In genomic region chr5:33954354-33954753, GRCm38 (mm10) we compare ENCODE assay signal across 8 mouse cellular contexts. TPM values are rescaled to one million over a fixed set of nuclear protein-coding genes. Genes with fewer than 3 reads are reported as not detected.
DNase-seq lines count a peak whose midpoint lies in the region; ATAC-seq and TF ChIP-seq lines count a peak whose summit lies in the region.
"Had no signal": no experiment of that assay in that cellular context is flagged by ENCODE, and none has a peak within 500 bp of the region (broad histone marks: within the 10 kb centered on the region; RNA-seq: fewer than 3 reads in every experiment).

No protein-coding gene starts in this region.

- intact Hi-C loops in heart, postnatal 10 days (cut with DNase I) = no loop called here

- 0 out of 2 replicates have a peak, but pooled peaks cover under 1% of the 10 kb centered on the region for H3K27me3 ChIP-seq in G1E (ENCODE audit: insufficient read depth, low read length)
- no peaks in the 10 kb centered on the region for H3K27me3 ChIP-seq in forebrain, embryonic 12.5 days
- H3K27me3 ChIP-seq: lung, embryonic 15.5 days had no signal

- ATAC-seq in G1E (ENCODE audit: extremely low read depth, insufficient number of reproducible peaks, low FRiP score, poor library complexity, severe bottlenecking) = no peak
- ATAC-seq in forebrain, embryonic 12.5 days (ENCODE audit: low FRiP score) = peak; percentile 63; the same call in 1 of the 2 replicates

- peak; percentile 10 for DNase-seq in G1E (ENCODE audit: low spot score)
- DNase-seq in heart, postnatal 10 days = peak; percentile 76 to 87
- peak; percentile 84 for DNase-seq in layer of hippocampus, postnatal 36 days
- DNase-seq in mesoderm, embryonic 11.5 days (ENCODE audit: low read depth, low spot score) = peak; percentile 49
- DNase-seq in right cerebral cortex, postnatal 36 days (ENCODE audit: low spot score in 2 of 2) = peak; percentile 72 to 74

- H3K4me3 ChIP-seq in G1E (ENCODE audit: low read depth, low read length) = no peak overlapping the region
- no peak overlapping the region for H3K4me3 ChIP-seq in bone marrow, adult 2 months (replicated peaks; ENCODE audit: control insufficient read depth, low read depth, low read length)
- H3K4me3 ChIP-seq in forebrain, embryonic 12.5 days (replicated peaks) = no peak overlapping the region
- H3K4me3 ChIP-seq: lung, embryonic 15.5 days had no signal

- 47% methylated on average over 10 of the region's 10 CpGs for WGBS in bone marrow, adult 2 months
- WGBS in forebrain, embryonic 12.5 days = 37% methylated on average over 10 of the region's 10 CpGs

- TF ChIP-seq POLR2A in bone marrow, adult 2 months (IDR thresholded peaks at IDR 0.05; ENCODE audit: borderline replicate concordance, control insufficient read depth, low read depth, low read length) = no peak

- no peak overlapping the region for H3K9ac ChIP-seq in forebrain, embryonic 12.5 days
- H3K9ac ChIP-seq: lung, embryonic 15.5 days had no signal

- no peaks in the 10 kb centered on the region for H3K36me3 ChIP-seq in G1E (replicated peaks)
- H3K36me3 ChIP-seq in forebrain, embryonic 12.5 days (replicated peaks) = no peaks in the 10 kb centered on the region
- H3K36me3 ChIP-seq: lung, embryonic 15.5 days had no signal

- peaks cover 18% of the 10 kb centered on the region for H3K9me3 ChIP-seq in G1E (replicated peaks)
- peaks cover 25% of the 10 kb centered on the region for H3K9me3 ChIP-seq in forebrain, embryonic 12.5 days
- H3K9me3 ChIP-seq: lung, embryonic 15.5 days had no signal

- no peak overlapping the region for H3K4me2 ChIP-seq in forebrain, embryonic 12.5 days
- H3K4me2 ChIP-seq: lung, embryonic 15.5 days had no signal

- TF ChIP-seq CTCF in G1E (IDR thresholded peaks at IDR 0.05; ENCODE audit: low read depth, low read length) = peak; percentile 48; the same call in 1 of the 2 replicates
- TF ChIP-seq CTCF in bone marrow, adult 2 months (IDR thresholded peaks at IDR 0.05; ENCODE audit: control insufficient read depth, insufficient read depth, low read length) = peak; percentile 95

- H3K27ac ChIP-seq in bone marrow, adult 2 months (ENCODE audit: control insufficient read depth, insufficient read depth, low read depth, low read length, poor library complexity) = no peak overlapping the region
- H3K27ac ChIP-seq in forebrain, embryonic 12.5 days = no peak overlapping the region
- H3K27ac ChIP-seq: lung, embryonic 15.5 days had no signal

- H3K4me1 ChIP-seq in G1E (ENCODE audit: insufficient read depth, low read depth, low read length) = no peaks in the 10 kb centered on the region
- no peaks in the 10 kb centered on the region; the same call in 1 of the 2 replicates for H3K4me1 ChIP-seq in bone marrow, adult 2 months (ENCODE audit: control insufficient read depth, insufficient read depth, low read length)
- no peaks in the 10 kb centered on the region for H3K4me1 ChIP-seq in forebrain, embryonic 12.5 days
- H3K4me1 ChIP-seq: lung, embryonic 15.5 days had no signal

RNA-seq across cellular contexts. Expression of gene Nelfa, which starts 18.1 kb away (rescaled TPM):
- total RNA-seq in G1E (2014; fragmentation: Nextera tagmentation) (41.2 and 46.7 TPM in 2 replicates), G1E (2017) (26.9 and 28.7 TPM in 2 replicates)
- polyA plus RNA-seq in G1E (2012) = 62.5 and 81.6 TPM in 2 replicates
- 10.4 and 14.6 TPM in 2 replicates for polyA plus RNA-seq in bone marrow, adult 2 months (2011; ENCODE audit: insufficient read depth, insufficient read length, low replicate concordance, missing spikeins)
- polyA plus RNA-seq in forebrain, embryonic 12.5 days (2016; fragmentation: Nextera tagmentation; extraction: Ambion mirVana) = 63.7 and 73.8 TPM in 2 replicates
- 10 to 100 TPM; 12.6 to 15.3 TPM for total RNA-seq in heart, postnatal 10 days (2021)
- 10 to 100 TPM; 19.7 to 23.5 TPM for total RNA-seq in layer of hippocampus, postnatal 36 days (2021)

RNA-seq across cellular contexts. Expression of gene Gm1673, which starts 28.9 kb away (rescaled TPM):
- total RNA-seq in G1E (2014; fragmentation: Nextera tagmentation) (not detected in 2 replicates), G1E (2017) (not detected in 2 replicates)
- not detected in 2 replicates for polyA plus RNA-seq in G1E (2012)
- 9.1 TPM in 1 of 2 replicates, not detected in the other for polyA plus RNA-seq in bone marrow, adult 2 months (2011; ENCODE audit: insufficient read depth, insufficient read length, low replicate concordance, missing spikeins)
- 387 and 405 TPM in 2 replicates for polyA plus RNA-seq in forebrain, embryonic 12.5 days (2016; fragmentation: Nextera tagmentation; extraction: Ambion mirVana)
- 1 to 10 TPM; 7.0 to 7.5 TPM for total RNA-seq in heart, postnatal 10 days (2021)
- total RNA-seq in layer of hippocampus, postnatal 36 days (2021) = 10 to 100 TPM; 58.2 to 70.7 TPM

RNA-seq across cellular contexts. Expression of gene Nat8l, which starts 41.4 kb away (rescaled TPM):
- total RNA-seq in G1E (2014; fragmentation: Nextera tagmentation) = not detected in 2 replicates
- not detected in 2 replicates for total RNA-seq in G1E (2017)
- 0.01 TPM in 1 of 2 replicates, not detected in the other for polyA plus RNA-seq in G1E (2012)
- polyA plus RNA-seq in bone marrow, adult 2 months (2011; ENCODE audit: insufficient read depth, insufficient read length, low replicate concordance, missing spikeins) = 1.7 and 4.0 TPM in 2 replicates
- polyA plus RNA-seq in forebrain, embryonic 12.5 days (2016; fragmentation: Nextera tagmentation; extraction: Ambion mirVana) = 2.4 and 3.1 TPM in 2 replicates
- total RNA-seq in heart, postnatal 10 days (2021) = 1 to 10 TPM; 1.8 to 2.4 TPM
- total RNA-seq in layer of hippocampus, postnatal 36 days (2021) = 100 to 1,000 TPM; 125 to 138 TPM

Comparison
In these comparisons a context has a peak if more than half of its experiments do, and no peak if none do; other contexts are left out.
1. DNase-seq: peak in every context shown above with its lines; median percentile 84 in layer of hippocampus, postnatal 36 days; 82 in heart, postnatal 10 days; 73 in right cerebral cortex, postnatal 36 days; 49 in mesoderm, embryonic 11.5 days; 10 in G1E.
2. RNA of gene Gm1673, which starts 28.9 kb away (total RNA-seq): 58.2 to 70.7 TPM in layer of hippocampus, postnatal 36 days and 7.0 to 7.5 TPM in heart, postnatal 10 days; not detected in G1E; every median in the first group is over 4 times any median in the second.
3. RNA of gene Nat8l, which starts 41.4 kb away (total RNA-seq): 125 to 138 TPM in layer of hippocampus, postnatal 36 days; 1.8 to 2.4 TPM in heart, postnatal 10 days and not detected in G1E; every median in the first group is over 10 times any median in the second.